Mouse (Mus musculus): ENCODE data around the gene Gm13277.
"Not testable (repeated sequence)": the region's sequence is repeated elsewhere in the genome, so short reads cannot be mapped to it uniquely, and the experiment has no call there.

The Gm13277 gene

DNA sequence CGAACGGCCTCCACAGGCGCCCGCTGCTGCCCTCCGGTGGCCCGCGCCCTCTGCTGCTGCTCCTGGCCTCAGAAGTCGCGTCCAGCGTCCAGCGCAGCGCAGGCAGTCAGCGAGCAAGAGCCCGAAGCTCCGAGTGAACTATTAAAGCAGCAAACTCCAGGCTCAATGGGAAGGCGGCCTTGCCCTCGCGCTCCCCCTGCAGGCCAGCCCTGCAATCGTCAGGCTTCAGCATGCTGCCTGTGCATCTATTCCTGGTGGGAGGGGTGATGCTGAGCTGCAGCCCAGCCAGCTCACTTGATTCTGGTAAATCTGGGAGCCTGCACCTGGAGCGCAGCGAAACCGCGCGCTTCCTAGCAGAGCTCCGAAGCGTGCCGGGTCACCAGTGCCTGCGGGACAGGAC lies at the start of gene Gm13277:
Gm13277 (plus strand) TSS at position 231 of the 400 bp plus-strand sequence.
- DNase-seq = peak; percentile 54

DNA sequence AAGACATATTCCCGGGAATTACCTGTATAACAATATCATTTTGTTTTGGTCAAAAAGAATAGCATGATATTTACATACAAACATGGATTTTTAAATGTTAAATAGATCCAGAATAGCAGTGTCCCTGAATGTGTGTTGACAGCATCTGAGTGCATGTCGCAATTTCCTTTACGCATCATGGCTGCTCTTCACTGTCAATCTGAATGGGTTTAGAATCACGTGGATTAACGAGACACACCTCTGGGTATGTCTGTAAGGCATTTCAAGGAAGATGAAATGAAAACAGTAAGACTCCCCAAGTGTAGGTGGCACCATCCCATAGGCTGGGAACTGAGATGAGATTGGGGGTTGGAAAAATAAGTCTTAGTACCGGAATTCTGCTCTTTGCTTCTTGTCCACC lies 49.4 kb upstream of the Gm13277 start:
- no peak for DNase-seq

DNA sequence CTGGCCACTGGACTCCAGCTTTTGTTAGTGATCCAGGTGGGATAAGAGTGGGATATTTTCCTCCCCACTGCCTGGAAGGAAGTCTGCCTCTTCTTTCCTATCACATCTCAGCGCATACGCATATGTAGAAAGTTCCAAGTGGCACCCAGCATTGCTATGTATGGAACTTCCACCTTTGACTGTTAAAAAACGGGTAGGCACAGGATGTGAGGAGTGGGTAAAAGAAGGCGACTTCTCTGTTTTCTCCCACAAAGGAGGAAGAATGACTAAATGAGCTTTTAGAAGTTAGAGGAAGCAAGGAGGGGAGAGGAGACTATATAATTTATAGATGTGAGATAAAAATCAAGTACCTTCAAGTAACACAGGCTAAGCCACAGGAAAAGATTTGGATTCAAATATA lies 47.0 kb upstream of the Gm13277 start:
- no peak for DNase-seq

DNA sequence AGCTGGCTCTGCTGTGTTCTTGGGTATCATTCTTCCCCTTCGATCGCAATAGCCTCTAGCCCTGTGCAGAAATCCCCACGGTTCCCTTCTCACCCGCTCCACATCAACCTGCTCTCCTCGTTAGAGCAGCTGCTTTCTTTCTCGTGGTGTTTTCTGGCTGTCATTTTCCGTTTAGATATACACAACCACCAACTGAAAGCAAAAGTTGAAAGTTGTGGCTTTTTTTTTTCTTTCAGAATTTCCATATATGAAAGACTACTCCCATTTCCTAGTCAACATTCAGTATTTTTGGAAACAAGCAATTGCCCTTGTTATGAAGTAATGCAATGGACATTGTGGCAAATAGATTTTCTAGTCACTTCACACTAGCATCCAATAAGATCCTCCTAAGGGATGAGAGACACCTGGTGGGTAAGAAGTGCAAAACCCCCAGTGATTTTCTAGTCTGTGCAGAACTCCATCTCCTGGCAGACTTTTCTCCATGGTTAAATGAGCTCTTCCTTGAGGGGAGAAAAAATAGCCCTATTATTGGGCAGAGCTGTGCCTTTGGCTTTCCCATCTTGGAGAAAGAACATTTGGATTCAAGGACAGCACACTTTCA lies 45.6 kb upstream of the Gm13277 start:
- no peak for DNase-seq

DNA sequence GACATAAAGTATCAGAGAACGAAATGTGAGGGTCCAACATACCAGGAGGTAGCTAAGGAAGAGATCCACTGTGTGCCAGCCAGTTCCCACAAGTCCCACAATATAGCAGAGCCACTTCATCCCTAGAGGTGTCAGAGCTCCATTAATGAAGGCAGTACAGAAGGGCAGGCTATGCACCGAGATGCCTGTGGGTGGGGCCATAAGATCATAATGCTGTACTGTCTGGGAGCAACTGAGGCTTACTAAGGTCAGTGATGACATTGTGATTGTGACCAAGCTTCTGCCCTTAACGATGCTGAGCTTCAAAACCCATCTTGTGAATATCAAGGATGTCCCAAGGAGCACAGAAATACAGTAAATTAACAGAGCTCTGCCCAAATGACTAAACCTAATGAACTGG lies 44.2 kb upstream of the Gm13277 start:
- DNase-seq = no peak

DNA sequence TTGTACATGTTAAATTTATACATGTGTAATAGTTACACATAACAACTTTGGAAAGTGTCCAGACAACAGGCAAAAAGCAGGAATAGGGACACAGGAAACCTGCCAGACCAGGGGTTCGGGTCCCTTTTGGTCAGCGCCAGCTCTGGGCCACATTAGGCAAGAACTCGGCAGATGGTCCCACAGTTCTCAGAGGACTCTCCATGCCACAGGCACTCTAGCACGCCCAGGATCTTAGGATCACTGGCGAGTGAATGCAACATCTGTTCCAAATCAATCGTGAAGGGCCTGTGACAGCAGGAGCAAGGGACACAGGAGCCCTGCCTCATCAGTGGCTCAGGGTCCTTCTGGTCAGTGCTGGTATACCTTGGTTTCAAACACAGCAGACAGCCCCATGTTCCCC lies 38.5 kb upstream of the Gm13277 start:
- no peak for DNase-seq

DNA sequence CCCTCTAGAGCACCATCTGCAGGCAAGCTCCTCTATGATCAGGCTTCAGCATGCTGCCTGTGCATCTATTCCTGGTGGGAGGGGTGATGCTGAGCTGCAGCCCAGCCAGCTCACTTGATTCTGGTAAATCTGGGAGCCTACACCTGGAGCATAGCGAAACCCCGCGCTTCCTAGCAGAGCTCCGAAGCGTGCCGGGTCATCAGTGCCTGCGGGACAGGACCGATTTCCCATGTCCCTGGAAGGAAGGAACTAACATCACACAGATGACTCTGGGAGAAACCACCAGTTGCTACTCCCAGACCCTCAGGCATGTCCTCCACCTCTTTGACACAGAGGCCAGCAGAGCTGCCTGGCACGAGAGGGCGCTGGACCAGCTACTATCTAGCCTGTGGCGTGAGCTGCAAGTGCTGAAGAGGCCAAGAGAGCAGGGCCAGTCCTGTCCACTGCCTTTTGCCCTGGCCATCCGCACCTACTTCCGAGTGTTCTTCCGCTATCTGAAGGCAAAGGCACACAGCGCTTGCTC lies 33.6 kb upstream of the Gm13277 start, which contains the start of gene Gm13271:
Gm13271 (plus strand) TSS at position 51 of the 523 bp plus-strand sequence.
- DNase-seq = peak; percentile 78

DNA sequence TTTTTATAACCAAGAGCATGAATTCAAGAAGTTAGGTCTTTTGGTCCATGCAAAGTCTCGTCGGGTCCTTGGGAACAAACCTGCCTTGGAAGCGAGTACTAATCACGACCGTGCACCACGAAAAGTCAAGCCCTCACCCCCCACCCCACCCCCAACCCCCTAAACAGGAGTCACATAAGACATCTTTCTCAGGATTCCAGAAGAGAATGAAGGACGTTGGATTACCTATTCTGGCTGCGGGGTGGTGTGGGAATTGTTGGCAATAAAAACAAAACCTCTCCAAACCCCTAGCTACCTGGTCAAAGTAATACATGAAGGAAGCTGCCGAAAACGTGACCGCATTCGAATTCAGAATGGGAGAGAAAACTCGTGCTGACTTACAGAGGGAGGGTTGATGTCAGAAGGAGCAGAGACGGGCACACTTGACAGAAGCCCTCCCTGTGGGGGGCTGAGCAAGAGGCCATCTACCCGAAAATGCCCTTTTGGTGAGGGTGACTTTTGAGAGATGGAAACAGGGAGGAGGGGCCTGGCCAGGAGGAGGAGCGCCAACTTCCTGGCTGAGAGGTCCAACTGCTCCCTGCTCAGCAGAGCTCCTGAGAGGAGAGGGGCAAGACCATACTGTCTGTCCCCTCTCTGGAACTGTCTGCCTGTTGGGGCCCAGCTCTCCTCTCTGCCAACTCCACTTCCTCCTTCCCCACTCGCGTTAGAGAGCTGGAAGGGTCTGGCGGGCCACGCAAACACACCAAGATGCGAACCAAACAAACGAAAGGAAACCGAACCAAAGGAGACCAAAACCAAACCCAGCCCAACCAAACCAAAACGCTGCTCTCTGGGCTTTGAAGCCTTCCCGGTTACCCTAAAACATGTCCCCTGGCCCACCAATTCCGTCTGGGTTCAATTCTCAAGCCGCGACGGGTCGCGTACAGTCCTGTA lies 31.6 kb upstream of the Gm13277 start:
- not testable (repeated sequence) for DNase-seq

DNA sequence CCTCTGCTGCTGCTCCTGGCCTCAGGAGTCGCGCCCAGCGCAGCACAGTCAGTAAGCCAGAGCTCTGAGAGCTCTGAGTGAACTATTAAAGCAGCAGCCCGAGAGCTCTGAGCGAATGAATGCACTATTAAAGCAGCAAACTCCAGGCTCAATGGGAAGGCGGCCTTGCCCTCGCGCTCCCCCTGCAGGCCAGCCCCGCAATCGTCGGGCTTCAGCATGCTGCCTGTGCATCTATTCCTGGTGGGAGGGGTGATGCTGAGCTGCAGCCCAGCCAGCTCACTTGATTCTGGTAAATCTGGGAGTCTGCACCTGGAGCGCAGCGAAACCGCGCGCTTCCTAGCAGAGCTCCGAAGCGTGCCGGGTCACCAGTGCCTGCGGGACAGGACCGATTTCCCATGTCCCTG lies 30.8 kb upstream of the Gm13277 start:
- DNase-seq = peak; percentile 93

DNA sequence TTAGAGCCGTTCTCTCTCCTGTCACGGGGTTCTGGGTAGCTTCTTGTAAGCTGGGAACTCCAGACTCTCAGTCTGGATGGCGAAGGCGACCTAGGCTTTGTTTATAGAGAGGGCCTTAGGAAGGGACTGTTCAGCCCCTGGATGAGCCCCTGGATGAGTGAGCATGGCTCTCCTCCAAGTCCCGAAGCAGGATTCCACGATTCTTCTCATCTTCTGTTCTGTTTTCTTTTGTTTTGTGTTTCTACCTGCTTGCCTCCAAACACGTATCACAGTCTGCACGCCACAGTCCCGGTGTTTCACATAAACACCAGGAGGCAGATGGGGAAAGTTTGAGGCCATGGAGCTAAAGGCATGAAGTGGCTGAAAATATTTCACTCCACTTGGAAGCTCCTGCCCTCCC lies 29.7 kb upstream of the Gm13277 start:
- DNase-seq = peak; percentile 19

DNA sequence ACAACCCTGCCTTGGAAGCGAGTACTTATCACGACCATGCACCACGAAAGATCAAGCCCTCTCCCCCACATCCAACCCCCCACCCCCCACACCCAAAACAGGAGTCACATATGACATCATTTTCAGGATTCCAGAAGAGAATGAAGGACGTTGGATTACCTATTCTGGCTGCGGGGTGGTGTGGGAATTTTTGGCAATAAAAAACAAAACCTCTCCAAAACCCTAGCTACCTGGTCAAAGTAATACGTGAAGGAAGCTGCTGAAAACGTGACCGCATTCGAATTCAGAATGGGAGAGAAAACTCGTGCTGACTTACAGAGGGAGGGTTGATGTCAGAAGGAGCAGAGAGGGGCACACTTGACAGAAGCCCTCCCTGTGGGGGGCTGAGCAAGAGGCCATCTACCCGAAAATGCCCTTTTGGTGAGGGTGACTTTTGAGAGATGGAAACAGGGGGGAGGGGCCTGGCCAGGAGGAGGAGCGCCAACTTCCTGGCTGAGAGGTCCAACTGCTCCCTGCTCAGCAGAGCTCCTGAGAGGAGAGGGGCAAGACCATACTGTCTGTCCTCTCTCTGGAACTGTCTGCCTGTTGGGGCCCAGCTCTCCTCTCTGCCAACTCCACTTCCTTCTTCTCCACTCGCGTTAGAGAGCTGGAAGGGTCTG lies 28.7 kb upstream of the Gm13277 start, which contains the start of gene Gm13283:
Gm13283 (plus strand) TSS at position 510 of the 659 bp plus-strand sequence.
- DNase-seq = peak; percentile 29

DNA sequence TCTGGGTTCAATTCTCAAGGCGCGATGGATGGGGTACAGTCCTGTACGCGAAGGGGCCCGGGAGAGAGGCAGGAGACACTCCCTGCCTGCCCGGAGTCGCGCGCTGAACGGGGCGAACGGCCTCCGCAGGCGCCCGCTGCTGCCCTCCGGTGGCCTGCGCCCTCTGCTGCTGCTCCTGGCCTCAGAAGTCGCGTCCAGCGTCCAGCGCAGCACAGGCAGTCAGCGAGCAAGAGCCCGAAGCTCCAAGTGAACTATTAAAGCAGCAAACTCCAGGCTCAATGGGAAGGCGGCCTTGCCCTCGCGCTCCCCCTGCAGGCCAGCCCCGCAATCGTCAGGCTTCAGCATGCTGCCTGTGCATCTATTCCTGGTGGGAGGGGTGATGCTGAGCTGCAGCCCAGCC lies 28.0 kb upstream of the Gm13277 start:
- DNase-seq = peak; percentile 69

DNA sequence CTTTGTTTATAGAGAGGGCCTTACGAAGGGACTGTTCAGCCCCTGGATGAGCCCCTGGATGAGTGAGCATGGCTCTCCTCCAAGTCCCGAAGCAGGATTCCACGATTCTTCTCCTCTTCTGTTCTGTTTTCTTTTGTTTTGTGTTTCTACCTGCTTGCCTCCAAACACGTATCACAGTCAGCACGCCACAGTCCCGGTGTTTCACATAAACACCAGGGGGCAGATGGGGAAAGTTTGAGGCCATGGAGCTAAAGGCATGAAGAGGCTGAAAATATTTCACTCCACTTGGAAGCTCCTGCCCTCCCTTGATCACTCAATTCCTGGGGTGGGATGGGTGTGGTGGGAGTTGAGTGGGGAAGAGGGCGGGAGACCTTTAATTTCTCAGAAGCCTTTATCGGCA lies 26.7 kb upstream of the Gm13277 start:
- DNase-seq = peak; percentile 79

DNA sequence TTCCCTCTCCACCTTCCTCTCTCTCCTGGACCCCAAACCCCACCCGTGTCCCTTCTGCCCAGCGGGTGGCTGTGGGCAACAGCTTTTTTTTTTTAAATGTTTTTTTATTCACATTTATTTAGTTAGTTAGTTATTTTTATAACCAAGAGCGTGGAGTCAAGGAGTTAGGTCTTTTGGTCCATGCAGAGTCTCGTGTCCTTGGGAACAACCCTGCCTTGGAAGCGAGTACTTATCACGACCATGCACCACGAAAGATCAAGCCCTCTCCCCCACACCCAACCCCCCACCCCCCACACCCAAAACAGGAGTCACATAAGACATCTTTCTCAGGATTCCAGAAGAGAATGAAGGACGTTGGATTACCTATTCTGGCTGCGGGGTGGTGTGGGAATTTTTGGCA lies 26.1 kb upstream of the Gm13277 start:
- peak; percentile 14 for DNase-seq

DNA sequence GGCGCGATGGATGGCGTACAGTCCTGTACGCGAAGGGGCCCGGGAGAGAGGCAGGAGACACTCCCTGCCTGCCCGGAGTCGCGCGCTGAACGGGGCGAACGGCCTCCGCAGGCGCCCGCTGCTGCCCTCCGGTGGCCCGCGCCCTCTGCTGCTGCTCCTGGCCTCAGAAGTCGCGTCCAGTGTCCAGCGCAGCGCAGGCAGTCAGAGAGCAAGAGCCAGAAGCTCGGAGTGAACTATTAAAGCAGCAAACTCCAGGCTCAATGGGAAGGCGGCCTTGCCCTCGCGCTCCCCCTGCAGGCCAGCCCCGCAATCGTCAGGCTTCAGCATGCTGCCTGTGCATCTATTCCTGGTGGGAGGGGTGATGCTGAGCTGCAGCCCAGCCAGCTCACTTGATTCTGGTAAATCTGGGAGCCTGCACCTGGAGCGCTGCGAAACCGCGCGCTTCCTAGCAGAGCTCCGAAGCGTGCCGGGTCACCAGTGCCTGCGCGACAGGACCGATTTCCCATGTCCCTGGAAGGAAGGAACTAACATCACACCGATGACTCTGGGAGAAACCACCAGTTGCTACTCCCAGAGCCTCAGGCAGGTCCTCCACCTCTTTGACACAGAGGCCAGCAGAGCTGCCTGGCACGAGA lies 24.9 kb upstream of the Gm13277 start:
- peak; percentile 51 for DNase-seq

DNA sequence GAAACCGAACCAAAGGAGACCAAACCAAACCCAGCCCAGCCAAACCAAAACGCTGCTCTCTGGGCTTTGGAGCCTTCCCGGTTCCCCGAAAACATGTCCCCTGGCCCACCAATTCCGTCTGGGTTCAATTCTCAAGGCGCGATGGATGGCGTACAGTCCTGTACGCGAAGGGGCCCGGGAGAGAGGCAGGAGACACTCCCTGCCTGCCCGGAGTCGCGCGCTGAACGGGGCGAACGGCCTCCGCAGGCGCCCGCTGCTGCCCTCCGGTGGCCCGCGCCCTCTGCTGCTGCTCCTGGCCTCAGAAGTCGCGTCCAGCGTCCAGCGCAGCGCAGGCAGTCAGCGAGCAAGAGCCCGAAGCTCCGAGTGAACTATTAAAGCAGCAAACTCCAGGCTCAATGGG lies 14.9 kb upstream of the Gm13277 start, which contains the start of gene Gm13290:
Gm13290 (plus strand) TSS at position 301 of the 400 bp plus-strand sequence.
- DNase-seq = not testable (repeated sequence)

DNA sequence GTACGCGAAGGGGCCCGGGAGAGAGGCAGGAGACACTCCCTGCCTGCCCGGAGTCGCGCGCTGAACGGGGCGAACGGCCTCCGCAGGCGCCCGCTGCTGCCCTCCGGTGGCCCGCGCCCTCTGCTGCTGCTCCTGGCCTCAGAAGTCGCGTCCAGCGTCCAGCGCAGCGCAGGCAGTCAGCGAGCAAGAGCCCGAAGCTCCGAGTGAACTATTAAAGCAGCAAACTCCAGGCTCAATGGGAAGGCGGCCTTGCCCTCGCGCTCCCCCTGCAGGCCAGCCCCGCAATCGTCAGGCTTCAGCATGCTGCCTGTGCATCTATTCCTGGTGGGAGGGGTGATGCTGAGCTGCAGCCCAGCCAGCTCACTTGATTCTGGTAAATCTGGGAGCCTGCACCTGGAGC lies 11.8 kb upstream of the Gm13277 start, which contains the start of gene Gm13289:
Gm13289 (plus strand) TSS at position 301 of the 400 bp plus-strand sequence.
- DNase-seq = not testable (repeated sequence)

DNA sequence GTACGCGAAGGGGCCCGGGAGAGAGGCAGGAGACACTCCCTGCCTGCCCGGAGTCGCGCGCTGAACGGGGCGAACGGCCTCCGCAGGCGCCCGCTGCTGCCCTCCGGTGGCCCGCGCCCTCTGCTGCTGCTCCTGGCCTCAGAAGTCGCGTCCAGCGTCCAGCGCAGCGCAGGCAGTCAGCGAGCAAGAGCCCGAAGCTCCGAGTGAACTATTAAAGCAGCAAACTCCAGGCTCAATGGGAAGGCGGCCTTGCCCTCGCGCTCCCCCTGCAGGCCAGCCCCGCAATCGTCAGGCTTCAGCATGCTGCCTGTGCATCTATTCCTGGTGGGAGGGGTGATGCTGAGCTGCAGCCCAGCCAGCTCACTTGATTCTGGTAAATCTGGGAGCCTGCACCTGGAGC lies 8.9 kb upstream of the Gm13277 start, which contains the start of gene Gm13272:
Gm13272 (plus strand) TSS at position 301 of the 400 bp plus-strand sequence.
- DNase-seq = not testable (repeated sequence)

DNA sequence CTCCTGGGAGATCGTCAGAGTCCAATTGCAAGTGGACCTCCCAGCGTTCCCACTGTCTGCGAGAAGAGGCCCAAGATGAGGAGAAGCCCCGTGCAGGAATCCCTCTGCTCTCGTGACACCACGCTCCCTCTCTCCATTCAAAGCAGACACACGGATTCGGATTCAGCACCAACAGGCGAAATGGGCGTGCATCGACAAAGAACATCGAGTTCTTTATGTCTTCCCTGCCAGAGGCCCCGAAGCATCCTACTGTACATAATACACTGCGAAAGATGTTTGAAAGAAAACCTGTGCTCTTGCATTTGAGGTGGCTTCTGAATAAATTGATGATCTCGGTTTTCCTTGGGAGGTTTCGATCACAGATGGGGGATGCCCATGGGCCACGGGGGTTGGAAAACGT lies 8.1 kb upstream of the Gm13277 start:
- DNase-seq = not testable (repeated sequence)

DNA sequence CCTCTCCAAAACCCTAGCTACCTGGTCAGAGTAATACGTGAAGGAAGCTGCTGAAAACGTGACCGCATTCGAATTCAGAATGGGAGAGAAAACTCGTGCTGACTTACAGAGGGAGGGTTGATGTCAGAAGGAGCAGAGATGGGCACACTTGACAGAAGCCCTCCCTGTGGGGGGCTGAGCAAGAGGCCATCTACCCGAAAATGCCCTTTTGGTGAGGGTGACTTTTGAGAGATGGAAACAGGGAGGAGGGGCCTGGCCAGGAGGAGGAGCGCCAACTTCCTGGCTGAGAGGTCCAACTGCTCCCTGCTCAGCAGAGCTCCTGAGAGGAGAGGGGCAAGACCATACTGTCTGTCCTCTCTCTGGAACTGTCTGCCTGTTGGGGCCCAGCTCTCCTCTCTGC lies 6.6 kb upstream of the Gm13277 start, which contains the start of gene Ifnz:
Ifnz (plus strand) TSS at position 301 of the 400 bp plus-strand sequence.
- not testable (repeated sequence) for DNase-seq

DNA sequence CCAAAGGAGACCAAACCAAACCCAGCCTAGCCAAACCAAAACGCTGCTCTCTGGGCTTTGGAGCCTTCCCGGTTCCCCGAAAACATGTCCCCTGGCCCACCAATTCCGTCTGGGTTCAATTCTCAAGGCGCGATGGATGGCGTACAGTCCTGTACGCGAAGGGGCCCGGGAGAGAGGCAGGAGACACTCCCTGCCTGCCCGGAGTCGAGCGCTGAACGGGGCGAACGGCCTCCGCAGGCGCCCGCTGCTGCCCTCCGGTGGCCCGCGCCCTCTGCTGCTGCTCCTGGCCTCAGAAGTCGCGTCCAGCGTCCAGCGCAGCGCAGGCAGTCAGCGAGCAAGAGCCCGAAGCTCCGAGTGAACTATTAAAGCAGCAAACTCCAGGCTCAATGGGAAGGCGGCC lies 6.1 kb upstream of the Gm13277 start:
- DNase-seq = not testable (repeated sequence)

DNA sequence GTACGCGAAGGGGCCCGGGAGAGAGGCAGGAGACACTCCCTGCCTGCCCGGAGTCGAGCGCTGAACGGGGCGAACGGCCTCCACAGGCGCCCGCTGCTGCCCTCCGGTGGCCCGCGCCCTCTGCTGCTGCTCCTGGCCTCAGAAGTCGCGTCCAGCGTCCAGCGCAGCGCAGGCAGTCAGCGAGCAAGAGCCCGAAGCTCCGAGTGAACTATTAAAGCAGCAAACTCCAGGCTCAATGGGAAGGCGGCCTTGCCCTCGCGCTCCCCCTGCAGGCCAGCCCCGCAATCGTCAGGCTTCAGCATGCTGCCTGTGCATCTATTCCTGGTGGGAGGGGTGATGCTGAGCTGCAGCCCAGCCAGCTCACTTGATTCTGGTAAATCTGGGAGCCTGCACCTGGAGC lies 3.0 kb upstream of the Gm13277 start, which contains the start of gene Gm13276:
Gm13276 (plus strand) TSS at position 301 of the 400 bp plus-strand sequence.
- DNase-seq = not testable (repeated sequence)

All from layer of hippocampus, adult 9-11 months (tissue).